Mouse (Mus musculus): ENCODE results near the gene Gm45233.

GRCm38 (mm10) chr7:43489631-43490125 lies 45.8 kb downstream of the Gm45233 start, which contains the start of gene Iglon5:
- no peak for TF ChIP-seq EP300 (IDR thresholded peaks at IDR 0.05; ENCODE audit: insufficient read depth, low read depth, low read length)
- TF ChIP-seq CTCF (IDR thresholded peaks at IDR 0.05), result no peak

Measured in heart, adult 2 months (tissue).